Mouse (Mus musculus): Measurements from ENCODE around the gene Gan. TPM values are rescaled to one million over a fixed set of nuclear protein-coding genes. Genes with fewer than 3 reads are reported as not detected.

Gan gene
- total RNA-seq (2021), result 10 to 100 TPM; 11.4 to 13.0 TPM
- long read RNA-seq, experiment 1, partial matches to known transcripts, result 0 of 1 reads
- long read RNA-seq, experiment 1, other reads (novel, unspliced or antisense), result 0 of 1 reads
- long read RNA-seq, experiment 2, result 0 reads

DNA sequence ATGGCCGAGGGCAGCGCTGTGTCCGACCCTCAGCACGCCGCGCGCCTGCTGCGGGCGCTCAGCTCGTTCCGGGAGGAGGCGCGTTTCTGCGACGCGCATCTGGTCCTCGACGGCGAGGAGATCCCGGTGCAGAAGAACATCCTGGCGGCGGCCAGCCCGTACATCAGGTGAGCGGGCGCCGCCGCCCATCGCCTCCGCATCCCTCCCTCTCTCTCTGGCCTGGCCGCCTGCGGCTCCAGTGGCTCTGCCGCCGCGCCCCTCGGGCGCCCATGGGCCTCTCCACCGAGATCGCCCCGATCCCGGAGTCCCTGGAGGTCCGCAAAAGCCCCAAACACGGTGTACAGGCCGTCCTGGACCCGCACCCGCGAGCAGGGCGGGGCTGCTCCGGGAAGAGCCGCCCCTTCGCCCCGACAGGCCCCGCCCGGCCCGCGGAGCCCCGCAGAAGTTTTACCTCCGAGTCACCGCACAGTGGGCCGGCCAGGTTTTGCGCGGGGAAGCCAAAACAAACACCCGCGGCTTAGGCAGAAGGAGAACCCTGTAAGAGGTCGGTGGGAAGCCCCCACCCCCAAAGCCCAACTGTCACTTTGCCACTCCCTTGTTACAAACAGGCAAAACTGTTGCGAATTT lies at the start of gene Gan:
Gene Gan, plus strand, starts transcription at position 1 of the 627 bp plus-strand sequence.
- DNase-seq, result peak; percentile 69 to 79

DNA sequence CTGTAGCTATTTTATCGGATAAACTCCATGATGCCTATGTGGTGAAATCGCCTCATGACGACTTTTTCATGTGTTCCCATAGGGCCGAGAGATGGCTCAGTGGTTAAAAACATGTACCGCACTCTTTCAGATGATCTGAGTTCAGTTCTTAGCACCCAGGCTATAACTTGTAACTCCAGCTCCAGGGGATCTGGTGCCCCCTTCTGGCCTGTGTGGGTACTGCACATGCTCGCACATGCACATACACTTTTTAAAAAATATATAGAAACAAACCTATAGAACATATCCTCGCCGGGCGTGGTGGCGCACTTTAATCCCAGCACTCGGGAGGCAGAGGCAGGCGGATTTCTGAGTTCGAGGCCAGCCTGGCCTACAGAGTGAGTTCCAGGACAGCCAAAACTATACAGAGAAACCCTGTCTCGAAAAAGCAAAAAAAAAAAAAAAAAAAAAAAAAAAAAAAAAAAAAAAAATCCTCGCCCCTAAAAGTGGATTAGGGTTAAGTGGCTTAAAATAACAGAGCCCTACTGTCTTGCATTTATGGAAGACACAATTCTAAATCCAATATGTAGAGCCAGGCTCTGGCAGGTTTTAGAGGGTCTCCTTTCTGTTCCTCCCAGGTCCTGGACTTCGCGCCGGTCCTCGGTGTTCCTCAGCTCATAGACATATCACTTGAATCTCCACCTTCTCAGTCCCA lies 48.8 kb upstream of the Gan start:
- no peak for DNase-seq

DNA sequence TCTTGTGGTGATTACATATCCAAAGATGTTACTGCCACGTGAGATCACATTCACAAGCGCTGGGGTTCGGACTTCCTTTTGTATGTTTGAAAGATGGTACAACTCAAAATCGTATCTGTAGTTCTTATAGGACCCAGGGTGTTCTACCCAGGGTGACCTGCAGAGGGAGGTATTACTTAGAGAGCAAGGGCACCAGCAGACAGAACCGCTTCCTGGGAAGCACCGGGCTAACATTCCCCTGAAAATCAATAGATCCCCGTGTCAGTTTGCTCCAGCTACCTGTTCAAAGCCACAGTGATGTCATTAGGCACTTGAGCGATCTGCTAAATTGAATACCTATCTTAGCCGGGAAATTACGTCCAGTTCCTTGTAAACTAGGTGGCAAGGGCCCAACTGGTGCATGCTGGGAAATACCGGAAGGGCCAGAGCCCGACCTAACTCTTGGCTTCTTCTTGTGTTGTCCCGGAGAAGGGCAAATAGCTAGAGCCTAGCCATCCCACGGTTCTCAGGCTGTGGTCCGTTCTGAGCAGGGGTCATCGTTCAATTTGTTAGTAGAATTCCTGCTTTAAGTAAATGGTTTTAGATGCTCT lies 48.0 kb upstream of the Gan start:
- DNase-seq, result peak; percentile 75 to 84

DNA sequence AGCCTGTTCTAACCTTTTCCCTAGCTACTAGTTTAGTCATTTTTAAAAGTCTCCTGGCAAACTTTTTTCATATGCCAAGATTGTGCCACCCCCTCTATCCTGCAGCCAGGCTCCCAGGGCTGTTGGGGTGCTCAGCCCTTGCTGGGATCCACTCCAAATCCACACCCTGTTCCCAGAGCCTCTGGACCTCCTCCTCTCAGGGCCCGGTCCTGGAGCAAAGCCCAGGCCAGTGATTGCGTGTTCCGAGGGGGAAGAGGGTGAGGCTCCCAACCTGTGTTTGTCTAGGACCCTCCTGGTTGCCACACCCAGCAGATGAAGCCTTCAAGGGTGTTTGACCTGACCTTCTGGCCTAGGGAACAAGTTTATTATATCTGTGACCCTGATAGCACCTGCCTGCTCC lies 46.3 kb upstream of the Gan start:
- peak in 1 of 2 experiments; percentile 25 for DNase-seq

DNA sequence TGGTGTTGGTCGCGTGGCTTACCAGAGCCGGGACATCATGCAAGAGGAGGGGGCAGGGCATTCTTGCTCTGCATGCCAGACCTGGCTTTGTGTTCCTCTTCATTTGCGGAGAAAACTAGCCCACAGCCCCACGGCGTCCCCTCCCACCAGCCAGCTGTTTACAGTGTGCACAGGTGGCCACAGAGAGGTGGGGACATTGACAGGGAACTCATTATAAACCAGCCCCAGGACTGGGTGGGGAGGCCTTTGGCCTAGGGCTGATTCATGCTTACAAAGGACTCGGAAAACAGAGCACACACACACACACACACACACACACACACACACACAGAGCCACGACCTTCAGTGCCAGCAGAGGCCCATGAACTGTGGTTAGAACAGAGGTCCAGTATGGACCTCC lies 45.7 kb upstream of the Gan start:
- peak in 1 of 2 experiments; percentile 48 for DNase-seq

DNA sequence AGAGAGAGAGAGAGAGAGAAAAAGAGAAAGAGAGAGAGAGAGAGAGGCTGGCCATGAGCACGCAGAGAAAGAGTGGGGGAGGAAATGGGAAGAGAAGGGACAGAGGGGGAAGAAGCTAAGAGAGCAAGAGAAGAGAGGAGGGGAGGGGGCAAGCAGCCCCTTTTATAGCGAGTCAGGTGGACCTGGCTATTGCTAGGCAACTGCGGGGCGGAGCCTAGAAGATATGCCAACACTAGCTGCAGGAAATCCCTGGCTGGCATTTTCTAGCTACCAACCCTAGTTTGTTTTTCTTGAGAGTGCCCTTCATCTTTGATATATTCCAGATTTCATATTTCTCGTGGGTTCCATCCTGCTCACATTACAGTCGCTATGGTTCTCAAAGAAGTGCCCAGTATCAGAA lies 42.8 kb upstream of the Gan start:
- no peak for DNase-seq

DNA sequence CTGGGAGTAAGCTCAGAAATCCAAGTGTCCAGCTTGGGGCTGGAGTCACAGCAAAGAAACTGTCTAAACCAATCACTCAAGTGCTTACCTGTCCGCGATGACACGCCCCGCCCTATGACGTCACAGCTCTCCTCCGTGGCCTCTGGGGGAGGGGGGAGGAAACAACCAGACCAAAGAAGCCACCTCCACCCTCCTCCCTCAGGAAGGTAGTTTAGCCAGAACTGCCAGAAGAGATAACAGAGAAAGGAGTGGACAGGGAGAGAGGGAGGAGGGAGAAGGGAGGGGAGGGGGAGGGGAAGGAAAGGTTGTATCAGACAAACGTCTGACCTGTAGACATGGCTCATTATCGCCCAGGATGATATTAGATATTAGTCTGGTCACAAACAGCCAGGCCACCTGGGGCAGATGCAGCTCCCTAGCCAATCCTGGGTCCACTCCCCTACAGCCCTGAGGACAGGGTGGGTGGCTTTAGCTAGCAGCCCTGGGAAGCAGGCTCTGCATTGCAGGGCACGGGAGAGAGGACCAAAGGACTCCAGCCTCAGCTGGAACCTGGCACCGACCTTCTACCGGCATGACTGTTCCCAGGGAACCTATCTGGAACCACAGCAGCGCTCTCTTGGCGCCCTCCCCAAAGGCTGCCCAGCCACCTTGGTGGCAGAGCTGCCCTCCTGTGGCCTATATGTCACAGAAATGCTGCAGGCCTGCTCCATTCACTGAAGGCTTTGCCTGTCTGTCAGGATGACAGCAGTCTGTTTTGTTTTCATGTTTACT lies 42.1 kb upstream of the Gan start:
- DNase-seq, result peak; percentile 24 to 43

DNA sequence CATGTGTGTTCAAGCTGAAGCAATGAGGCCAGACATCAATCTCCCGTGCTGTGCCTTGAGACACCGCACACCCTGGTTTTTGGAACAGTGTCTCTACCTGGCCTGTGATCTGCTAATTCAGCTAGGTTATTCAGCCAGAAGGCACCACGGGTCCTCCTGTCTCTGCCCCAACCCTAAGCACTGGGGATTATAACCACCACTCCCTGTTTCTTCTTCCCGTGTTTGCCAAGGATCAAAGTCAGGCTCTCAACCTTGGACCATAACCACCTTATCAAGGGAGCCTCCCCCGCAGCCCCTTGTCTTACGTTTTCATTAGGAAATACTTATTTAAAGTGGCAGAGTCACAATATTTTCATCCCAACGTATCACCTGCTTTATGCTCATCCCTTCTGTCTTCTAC lies 41.4 kb upstream of the Gan start:
- no peak for DNase-seq

DNA sequence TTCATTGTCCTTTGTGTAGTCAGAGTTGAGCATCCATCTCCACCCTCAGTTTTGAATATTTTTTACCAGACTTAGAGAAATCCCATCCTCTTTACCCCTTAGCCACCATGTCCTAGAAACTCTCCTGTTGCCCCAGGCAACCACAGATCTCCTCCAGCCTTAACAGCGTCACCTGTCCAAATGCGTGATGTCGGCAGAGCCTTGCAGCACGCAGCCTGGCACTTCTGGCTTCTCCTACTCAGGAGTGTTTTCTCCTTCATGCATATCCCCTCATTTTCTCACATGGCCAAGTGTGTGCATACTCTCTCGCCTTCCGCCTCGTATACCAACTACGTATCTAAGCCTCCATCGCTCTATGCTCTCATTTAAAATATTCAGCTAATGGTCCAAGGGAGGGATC lies 39.5 kb upstream of the Gan start:
- DNase-seq, result no peak

DNA sequence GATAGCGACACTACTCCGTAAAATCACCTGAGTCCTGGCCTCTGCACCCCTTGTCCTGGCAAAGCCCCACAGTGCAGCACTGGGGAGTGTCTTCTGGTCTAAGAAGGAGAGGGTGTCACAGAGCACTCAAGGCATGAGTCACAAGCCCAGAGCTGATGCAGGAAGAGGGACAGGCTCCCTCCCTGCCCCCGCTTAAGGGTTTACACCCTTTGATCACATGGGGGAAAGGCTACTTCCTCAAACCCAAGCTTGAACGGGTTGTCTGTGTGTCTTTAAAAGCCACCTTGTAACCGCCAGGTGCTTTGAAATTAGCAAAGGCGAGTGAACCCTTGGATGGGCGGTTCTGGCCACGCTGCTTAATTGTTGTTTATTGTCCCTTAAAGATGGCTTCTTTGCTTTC lies 36.7 kb upstream of the Gan start:
- no peak for DNase-seq

DNA sequence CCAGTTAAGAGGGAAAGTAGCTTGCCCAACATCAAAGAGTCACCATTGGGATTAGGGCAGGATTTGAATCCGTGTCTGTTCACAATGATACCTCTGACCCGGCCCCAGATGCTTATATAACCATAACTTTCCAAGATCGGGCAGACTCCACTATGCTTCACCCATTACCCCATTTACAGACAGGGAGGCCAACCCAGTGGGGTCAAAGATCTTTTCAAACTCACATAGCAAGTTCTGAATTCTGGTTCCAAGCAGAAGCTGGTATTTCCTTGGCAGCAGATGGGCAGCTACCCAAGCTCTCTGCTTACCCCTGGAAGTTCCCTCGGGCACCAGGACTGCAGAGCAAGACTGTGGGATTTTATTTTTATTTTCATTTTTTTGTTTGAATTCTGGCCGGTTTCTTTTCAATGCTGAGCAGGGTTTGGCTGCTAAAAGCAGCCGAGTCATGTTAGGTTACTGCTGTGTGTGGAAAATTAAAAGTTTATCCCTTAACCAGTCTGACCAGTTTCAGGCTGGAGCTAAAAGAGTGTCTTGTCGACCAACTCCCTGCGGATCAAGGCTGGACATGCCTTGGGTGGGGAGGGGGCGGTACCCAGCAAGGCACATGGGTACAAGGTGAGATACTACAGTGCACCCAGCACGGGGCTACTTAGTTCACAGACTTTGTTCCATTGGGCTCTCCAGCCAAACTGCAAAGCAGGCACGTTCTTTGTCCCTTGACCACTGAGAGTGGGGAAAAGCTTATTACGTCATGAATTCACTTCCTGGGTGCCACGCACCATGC lies 33.9 kb upstream of the Gan start:
- DNase-seq, result no peak

DNA sequence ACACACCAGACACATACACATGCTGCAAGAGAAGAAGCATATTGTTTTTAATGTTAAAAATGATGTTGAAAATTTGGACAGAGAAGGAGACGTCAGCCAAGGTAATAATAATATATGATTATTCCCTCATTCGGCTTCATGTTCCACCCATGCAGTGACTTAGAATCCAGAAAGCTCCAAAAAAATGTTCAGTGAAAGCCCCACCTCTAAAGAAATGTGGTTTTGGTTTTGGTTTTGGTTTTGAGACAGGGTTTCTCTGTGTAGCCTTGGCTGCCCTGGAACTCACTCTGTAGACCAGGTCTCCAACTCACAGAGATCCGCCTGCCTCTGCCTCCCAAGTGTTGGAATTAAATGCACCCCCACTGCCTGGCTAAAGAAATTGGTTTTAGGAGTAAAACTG lies 32.1 kb upstream of the Gan start:
- DNase-seq, result no peak

DNA sequence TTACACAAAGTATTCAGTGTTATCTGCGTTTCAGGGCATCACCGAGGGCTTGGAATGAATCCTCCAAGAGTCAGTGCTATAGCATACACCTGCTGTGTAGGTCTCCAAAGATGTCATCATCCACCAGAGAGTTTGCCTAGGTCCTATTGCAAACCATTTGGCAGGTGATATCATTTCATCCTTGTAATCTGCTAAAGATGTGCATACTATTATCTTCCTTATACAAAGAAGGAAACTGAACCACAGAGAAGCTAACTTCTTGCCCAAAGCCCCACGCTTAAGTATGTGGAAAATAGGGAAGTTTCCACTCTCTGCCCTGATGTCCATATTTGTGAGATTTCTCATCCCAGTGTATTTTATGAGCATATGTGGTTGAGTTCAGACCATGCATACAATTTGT lies 31.5 kb upstream of the Gan start:
- no peak for DNase-seq

DNA sequence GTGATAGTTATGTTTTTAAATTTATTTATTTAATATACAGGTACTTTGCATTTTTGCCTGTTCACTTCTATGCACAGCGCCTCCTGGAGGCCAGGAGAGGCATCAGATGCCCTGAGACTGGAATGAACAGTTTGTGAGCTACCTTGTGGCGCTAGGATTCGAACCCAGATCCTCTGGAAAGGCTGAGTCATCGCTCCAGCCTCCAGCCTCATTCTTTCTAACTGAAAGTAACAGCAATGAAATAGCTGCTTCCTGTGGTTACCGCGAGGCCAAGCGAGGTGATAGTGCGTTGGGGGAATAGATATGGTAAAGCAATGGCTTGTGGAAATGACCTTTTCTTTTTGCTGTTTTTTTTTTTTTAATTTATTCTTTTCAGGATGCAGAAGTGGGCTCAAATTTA lies 30.9 kb upstream of the Gan start:
- no peak for DNase-seq

DNA sequence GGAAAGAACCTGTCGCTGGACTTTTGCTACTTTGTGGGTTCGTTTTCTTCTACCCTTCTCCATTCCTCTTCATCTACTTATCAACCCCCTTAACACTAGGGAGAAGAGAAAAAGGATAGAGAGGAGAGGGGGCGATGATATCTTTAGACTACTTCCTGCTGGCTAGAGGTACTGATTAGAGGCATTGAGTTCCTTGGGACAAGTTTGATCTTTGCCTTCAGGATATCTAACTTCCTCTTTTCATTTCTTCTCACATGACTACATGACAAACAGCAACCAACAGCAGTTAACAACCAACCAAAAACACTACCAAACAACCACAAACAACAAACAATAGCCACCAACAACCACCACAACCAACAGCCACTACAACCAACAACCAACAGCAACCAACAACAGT lies 24.2 kb upstream of the Gan start:
- DNase-seq, result no peak

DNA sequence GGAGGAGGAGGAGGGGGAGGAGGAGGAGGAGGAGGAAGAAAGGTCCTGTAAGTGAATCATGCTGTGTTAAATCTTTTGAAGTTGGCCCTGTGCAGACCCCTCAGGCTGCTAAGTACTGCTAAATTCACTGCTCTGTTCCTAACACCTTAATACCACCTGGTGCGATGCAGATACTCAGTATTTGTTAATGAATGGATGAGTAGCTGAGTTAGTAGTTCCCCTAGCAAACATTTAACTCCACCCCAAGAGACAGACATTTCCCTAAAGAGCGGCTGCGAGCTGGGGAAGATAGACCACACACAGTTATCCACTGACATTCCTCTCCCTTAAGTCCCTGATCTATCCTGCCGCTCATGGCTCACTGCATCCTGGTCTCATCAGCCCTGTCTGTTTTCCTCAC lies 21.6 kb upstream of the Gan start:
- DNase-seq, result no peak

DNA sequence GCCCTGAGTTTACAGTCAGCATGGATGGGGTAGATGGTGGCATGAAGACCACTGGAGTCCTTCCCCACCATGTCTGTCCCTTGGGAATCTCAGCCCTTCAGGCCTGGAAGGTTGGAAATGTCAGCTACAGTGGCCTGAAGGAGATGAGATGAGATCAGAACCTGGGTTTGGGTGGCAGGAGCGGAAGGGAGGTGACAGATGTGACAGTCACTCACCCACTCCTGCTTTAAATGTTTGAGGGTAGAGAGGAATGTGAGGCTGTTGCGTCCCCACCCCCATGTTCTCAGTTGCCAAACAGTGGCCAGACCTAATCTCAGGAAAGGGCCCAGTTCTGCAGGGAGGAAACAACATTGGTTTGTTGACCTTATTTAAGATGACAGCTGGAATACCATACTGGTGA lies 21.2 kb upstream of the Gan start:
- no peak for DNase-seq

DNA sequence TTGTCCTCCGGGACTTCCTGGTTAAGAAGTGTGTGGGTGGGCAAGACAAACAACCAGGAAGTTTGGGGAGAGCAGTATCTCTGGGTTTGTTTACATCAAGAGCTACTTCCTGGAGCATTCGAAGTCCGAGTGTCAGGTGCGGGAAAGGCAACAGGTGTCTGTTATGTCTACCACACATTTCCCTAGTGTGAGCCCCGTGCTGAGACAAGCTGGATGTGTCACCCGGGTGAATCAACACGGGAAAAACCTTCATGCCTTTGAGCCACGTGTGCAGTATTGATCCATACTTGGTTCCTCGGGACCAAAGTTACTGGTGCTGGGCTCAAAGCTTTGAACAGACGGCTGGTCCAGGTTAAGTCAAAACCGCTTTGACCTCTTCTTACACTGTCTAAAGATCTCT lies 20.6 kb upstream of the Gan start:
- DNase-seq, result no peak

DNA sequence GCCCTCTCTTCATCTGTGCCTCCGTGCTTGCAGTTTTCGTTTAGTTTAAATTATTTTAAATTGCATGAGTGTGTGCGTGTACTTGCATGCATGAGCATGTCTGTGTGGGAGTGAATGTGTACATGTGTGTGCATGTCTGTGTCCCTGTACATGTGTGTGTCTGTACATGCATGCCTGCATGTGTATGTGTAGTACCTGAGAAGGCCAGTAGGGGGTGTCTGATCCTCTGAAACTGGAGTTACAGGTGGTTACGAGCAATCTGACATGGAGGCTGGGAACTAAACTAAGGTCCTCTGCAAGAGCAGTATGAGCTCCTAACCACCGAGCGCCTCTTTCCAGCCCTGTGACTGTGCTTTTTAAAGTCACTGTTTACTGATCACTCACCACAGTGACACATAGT lies 9.4 kb upstream of the Gan start:
- DNase-seq, result no peak

DNA sequence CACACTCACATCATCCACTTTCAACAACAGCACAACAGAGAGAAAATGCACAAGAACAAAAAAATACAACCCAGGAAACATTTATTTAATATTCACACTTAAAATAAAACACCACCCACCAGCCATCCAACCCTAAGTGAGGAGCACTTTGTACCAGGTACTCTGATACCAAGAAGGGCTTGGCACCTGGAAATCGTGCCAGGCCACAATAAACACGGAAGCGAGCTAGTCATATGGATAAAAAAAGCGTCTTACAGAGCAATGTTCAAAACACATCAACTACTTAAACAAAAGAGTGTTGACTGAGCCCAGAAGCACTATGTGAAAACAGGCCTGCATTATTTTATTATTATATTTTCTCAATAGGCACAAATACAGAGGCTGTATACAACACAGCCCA lies 1.8 kb upstream of the Gan start:
- no peak for DNase-seq

DNA sequence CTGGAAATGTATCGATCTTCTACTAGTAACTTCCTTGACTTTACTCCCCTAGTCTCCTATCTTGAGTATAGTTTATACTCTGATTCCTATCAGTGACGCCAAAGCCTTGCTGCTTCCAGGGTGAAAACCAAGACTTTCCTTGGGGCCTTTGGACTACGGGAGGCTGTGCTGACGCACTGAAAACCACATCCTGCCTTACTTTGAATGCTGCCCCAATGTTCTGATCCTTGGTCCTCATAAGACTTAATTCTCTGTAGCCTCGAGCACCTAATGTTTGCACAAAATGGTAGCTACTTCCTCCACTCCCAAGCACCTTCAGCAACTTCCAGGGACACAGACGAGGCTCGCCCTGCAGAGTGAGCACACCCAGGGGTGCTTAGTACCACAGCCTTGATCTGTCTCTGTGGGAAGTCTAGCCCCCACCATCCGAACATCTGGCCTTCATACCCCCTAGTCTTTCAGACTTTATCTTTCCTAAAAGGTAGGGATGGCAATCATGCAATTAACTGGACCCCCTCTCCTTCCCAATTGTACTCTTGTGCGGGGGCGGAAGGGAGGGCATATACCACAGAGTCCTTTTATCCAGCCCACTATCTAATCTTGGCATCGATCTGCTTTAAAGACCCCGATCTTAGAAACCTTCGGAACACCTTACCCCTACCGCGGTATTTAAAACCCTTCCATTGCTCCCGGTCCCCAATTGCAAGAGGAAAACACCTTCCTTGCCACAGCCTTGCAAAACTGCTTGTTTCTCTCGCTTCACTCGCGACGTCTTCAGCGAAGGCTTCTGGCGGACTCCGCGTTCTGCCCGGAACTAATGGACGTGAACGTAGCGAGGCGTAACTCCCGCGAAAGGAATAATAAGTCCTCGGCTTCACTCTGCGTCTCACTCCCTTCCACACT lies 818 bp upstream of the Gan start:
- DNase-seq, result no peak

Data from adrenal gland, postnatal 36 days (tissue).